Mouse (Mus musculus) heart, embryonic 11.5 days (tissue): ENCODE measurements around the gene Tfb1m. TPM values are rescaled to one million over a fixed set of nuclear protein-coding genes. Genes with fewer than 3 reads are reported as not detected.

Experiments
- ATAC-seq: fragments of 200-750 bp; cut with Nextera tagmentation; replicated peaks from 2 replicates; pipeline ENCODE4 v1.8.0; 2017; ENCODE audit warnings: moderate library complexity; ENCODE audit not compliant: insufficient number of reproducible peaks, low FRiP score, low TSS enrichment
- H3K27ac ChIP-seq: fragments of 300-500 bp; sonication (generic); 2 replicates; pipeline ENCODE4 v1.5.1; 2014; ENCODE audit warnings: mild to moderate bottlenecking, low read depth, low read length
- H3K27me3 ChIP-seq: fragments of 300-500 bp; sonication (generic); 2 replicates; pipeline ENCODE4 v1.6.1; 2014; ENCODE audit warnings: mild to moderate bottlenecking, low read length, mixed read lengths; ENCODE audit not compliant: control insufficient read depth, insufficient read depth
- H3K36me3 ChIP-seq: fragments of 300-500 bp; sonication (generic); 2 replicates; pipeline ENCODE4 v1.6.1; 2014; ENCODE audit warnings: mild to moderate bottlenecking, low read length, moderate library complexity, mixed read lengths; ENCODE audit not compliant: control insufficient read depth, insufficient read depth
- H3K4me1 ChIP-seq: fragments of 300-500 bp; sonication (generic); 2 replicates; pipeline ENCODE4 v1.6.1; 2014; ENCODE audit warnings: low read length; ENCODE audit not compliant: control insufficient read depth, insufficient read depth
- H3K4me2 ChIP-seq: fragments of 300-500 bp; sonication (generic); 2 replicates; pipeline ENCODE4 v1.6.1; 2014; ENCODE audit warnings: mild to moderate bottlenecking, moderate library complexity
- H3K4me3 ChIP-seq: fragments of 300-500 bp; sonication (generic); 2 replicates; pipeline ENCODE4 v1.5.1; 2014; ENCODE audit warnings: low read depth, low read length
- H3K9ac ChIP-seq: fragments of 300-500 bp; sonication (generic); 2 replicates; pipeline ENCODE4 v1.6.1; 2014; ENCODE audit warnings: mild to moderate bottlenecking, low read depth, low read length, moderate library complexity
- H3K9me3 ChIP-seq: fragments of 300-500 bp; sonication (generic); replicated peaks from 2 replicates; pipeline ENCODE4 v1.6.1; 2016; ENCODE audit warnings: low read length; ENCODE audit not compliant: control insufficient read depth
- WGBS: fragments of 180-500 bp; shearing (Covaris S2); extraction: QIAGEN DNeasy Blood & Tissue Kit; methylation state at CpG from one replicate; pipeline ENCODE4 v1.1.7; 2014; ENCODE audit not compliant: insufficient replicate concordance; 5-methylcytosine and 5-hydroxymethylcytosine counted together
- polyA plus RNA-seq: library from polyadenylated mRNA; unstranded; fragments of >200 nt; fragmentation: Nextera tagmentation; extraction: Ambion mirVana; gene quantifications from 2 replicates; pipeline ENCODE4 v1.2.1, GENCODE M21; 2014

The Tfb1m gene
- polyA plus RNA-seq: 20.8 and 21.0 TPM in 2 replicates

GRCm38 (mm10) chr17:3557331-3558311 is at the start of gene Tfb1m:
Tfb1m (minus strand) TSS chr17:3557781.
- H3K9me3 ChIP-seq: no peaks in the 10 kb centered on the region
- WGBS: under 1% methylated on average over 60 of the region's 60 CpGs

DNA sequence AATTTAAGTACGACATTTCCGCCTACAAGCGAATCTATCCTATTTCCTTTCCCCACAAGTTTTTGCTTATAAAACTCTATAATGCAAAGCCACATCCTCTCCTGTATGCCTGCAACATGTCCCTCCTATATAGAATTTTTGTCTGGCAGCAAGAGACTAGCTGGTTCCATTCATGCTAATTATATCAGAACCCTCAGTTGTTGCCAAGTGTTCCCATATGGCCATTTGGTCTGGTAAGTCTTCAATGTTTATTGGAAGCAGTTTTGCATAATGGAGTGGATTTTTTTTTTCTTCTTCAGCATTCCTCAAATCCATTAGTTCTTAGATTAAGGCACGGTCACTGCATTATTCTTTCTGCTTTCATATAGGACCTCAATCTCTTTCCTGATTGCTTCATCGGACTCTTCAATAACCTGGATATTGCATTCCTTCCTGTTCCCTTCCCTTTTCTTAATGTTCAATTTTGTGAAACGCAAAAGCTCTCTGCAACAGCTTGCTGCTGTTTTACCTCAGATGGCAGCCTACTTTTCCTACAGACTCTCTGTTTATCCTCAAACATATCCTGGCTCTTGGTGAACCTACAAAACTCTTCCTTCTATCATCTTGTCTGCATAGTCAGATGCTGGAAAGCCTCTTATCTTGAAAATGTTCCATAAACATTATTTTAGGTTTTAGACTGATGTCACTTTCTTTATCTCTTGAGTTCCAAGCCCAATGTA is 45.5 kb upstream of the Tfb1m start:
- Histone ChIP-seq H3K9me3 (no peaks in the 10 kb centered on the region), H3K4me3 (no peak overlapping the region), H3K4me1 (no peaks in the 10 kb centered on the region), H3K4me2 (no peak overlapping the region), H3K9ac (no peak overlapping the region), H3K27me3 (no peaks in the 10 kb centered on the region), H3K27ac (no peak overlapping the region), H3K36me3 (no peaks in the 10 kb centered on the region)
- ATAC-seq: no peak
- whole genome bisulfite sequencing: 83% methylated on average over 6 of the region's 6 CpGs

More at GRCm38 (mm10) chr17:3557331-3558311, at the start of gene Tfb1m:
- H3K27me3 ChIP-seq: no peaks in the 10 kb centered on the region
- H3K36me3 ChIP-seq: peaks cover 2% of the 10 kb centered on the region; the same call in 1 of the 2 replicates
- peak within 1 kb of the TSS; percentile 66 for H3K4me3 ChIP-seq
- ATAC-seq: peak; percentile 100
- peak within 1 kb of the TSS; percentile 78 for H3K4me2 ChIP-seq
- 0 out of 2 replicates have a peak, but pooled peaks cover 4% of the 10 kb centered on the region for H3K4me1 ChIP-seq
- H3K27ac ChIP-seq: peak within 1 kb of the TSS; percentile 77
- H3K9ac ChIP-seq: peak within 1 kb of the TSS; percentile 74

DNA sequence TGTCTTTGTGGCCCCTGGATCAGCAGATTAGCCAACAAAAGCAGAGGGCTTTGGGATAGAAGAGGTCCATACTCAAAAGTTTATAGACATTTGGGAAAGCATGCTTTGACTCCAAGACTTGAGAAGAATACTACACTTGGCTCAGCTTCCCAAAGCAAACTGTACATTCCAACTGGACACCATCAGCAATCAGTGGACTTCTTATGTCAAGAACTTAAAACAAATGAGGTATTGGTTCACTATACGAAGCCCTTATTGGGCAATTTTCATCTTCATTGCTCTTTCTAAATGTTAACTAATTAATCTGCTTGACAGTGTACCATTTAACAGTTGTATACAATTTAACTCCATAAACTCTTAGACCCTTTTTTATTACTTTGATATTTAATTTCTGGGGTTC is 40.8 kb upstream of the Tfb1m start:
- no peaks in the 10 kb centered on the region for H3K36me3 ChIP-seq
- H3K4me2 ChIP-seq: no peak overlapping the region
- H3K4me1 ChIP-seq: no peaks in the 10 kb centered on the region
- H3K9me3 ChIP-seq: no peaks in the 10 kb centered on the region
- WGBS: 90% methylated on average over 1 of the region's 1 CpGs
- H3K27me3 ChIP-seq: no peaks in the 10 kb centered on the region
- ATAC-seq: no peak
- no peak overlapping the region for H3K27ac ChIP-seq
- no peak overlapping the region for H3K9ac ChIP-seq
- no peak overlapping the region for H3K4me3 ChIP-seq

- Histone ChIP-seq H3K4me1 (no peaks in the 10 kb centered on the region), H3K4me2 (no peak overlapping the region), H3K9me3 (no peaks in the 10 kb centered on the region), H3K36me3 (no peaks in the 10 kb centered on the region), H3K4me3 (no peak overlapping the region), H3K27ac (no peak overlapping the region), H3K27me3 (no peaks in the 10 kb centered on the region), H3K9ac (no peak overlapping the region)
- 74% methylated on average over 1 of the region's 1 CpGs for WGBS
- no peak for ATAC-seq
Measured at GRCm38 (mm10) chr17:3597866-3598265, 40.3 kb upstream of the Tfb1m start.

- no peaks in the 10 kb centered on the region for H3K36me3 ChIP-seq
- H3K4me1 ChIP-seq: no peaks in the 10 kb centered on the region
- H3K27ac ChIP-seq: no peak overlapping the region
- H3K4me3 ChIP-seq: no peak overlapping the region
- no peak overlapping the region for H3K9ac ChIP-seq
- H3K27me3 ChIP-seq: no peaks in the 10 kb centered on the region
- WGBS: 71% methylated on average over 1 of the region's 1 CpGs
- H3K4me2 ChIP-seq: no peak overlapping the region
- no peaks in the 10 kb centered on the region for H3K9me3 ChIP-seq
- no peak for ATAC-seq
Measured at GRCm38 (mm10) chr17:3597130-3597529, 39.5 kb upstream of the Tfb1m start.

DNA sequence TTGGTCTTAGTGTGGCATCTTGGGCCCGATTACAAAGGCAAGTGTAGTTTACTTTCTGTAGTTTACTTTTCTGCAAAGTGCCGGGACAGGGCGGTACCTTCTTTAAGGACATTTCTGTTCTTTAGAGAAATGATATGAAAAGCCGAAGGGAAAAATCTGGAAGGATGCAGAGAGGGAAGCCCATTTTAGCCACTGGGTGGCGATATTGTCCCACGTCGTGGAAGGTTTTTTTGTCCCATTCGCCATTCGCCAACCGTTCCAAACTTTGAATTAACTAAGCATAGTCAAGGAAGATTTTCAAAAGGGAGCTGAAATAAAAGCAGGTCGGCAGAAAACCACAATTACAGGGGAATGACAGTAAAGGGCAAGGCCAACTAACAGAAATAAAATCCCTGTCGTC is 13.3 kb upstream of the Tfb1m start:
- WGBS: 5% methylated on average over 12 of the region's 12 CpGs
- Histone ChIP-seq H3K4me2 (peak overlapping the region; percentile 25), H3K9me3 (no peaks in the 10 kb centered on the region), H3K27me3 (no peaks in the 10 kb centered on the region), H3K36me3 (no peaks in the 10 kb centered on the region), H3K4me3 (no peak overlapping the region), H3K4me1 (no peaks in the 10 kb centered on the region), H3K27ac (no peak overlapping the region), H3K9ac (no peak overlapping the region)
- ATAC-seq: no peak

- WGBS: 45% methylated on average over 8 of the region's 8 CpGs
- no peaks in the 10 kb centered on the region for H3K27me3 ChIP-seq
- no peak for ATAC-seq
- no peaks in the 10 kb centered on the region for H3K36me3 ChIP-seq
- no peak overlapping the region for H3K9ac ChIP-seq
- no peaks in the 10 kb centered on the region for H3K9me3 ChIP-seq
- no peak overlapping the region for H3K4me3 ChIP-seq
- H3K27ac ChIP-seq: no peak overlapping the region
- H3K4me2 ChIP-seq: no peak overlapping the region
- no peaks in the 10 kb centered on the region for H3K4me1 ChIP-seq
Measured at GRCm38 (mm10) chr17:3562405-3562804, 4.8 kb upstream of the Tfb1m start.

DNA sequence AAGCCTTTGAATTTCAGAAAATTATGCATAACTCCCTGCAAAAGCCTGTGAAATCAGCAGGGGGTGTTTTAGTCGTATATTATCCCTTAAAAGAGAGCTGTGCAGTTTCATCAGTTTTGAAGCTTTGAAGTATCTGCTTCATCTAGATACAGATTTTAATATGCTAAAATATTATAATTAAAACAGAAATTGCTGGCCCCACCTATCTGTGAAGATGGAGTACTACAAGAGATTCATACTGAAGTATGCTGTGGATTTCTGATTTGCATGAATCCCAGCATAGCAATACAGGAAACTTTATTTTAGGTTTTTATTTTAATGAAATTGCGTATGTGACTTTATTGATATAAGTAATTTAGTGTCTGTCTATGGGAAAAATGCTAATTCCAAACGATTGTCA is 3.0 kb upstream of the Tfb1m start:
- Histone ChIP-seq H3K4me1 (0 out of 2 replicates have a peak, but pooled peaks cover 4% of the 10 kb centered on the region), H3K9ac (no peak overlapping the region), H3K4me2 (no peak overlapping the region), H3K27me3 (no peaks in the 10 kb centered on the region), H3K9me3 (no peaks in the 10 kb centered on the region), H3K4me3 (no peak overlapping the region), H3K36me3 (no peaks in the 10 kb centered on the region), H3K27ac (no peak overlapping the region)
- ATAC-seq: no peak
- WGBS: 73% methylated on average over 3 of the region's 3 CpGs
